Mouse (Mus musculus) myocyte (in vitro differentiated cells): ENCODE results near the gene Robo1.

ENCODE experiments used
- MAX ChIP-seq: IDR thresholded peaks from one replicate; pipeline ENCODE4 v1.6.1; 2011; ENCODE audit warnings: low read depth, mild to moderate bottlenecking, control low read depth
- POLR2A ChIP-seq: IDR thresholded peaks from one replicate; pipeline ENCODE4 v1.6.1; 2011; ENCODE audit warnings: low read depth, mild to moderate bottlenecking, control low read depth, moderate library complexity; ENCODE audit not compliant: insufficient read length

DNA sequence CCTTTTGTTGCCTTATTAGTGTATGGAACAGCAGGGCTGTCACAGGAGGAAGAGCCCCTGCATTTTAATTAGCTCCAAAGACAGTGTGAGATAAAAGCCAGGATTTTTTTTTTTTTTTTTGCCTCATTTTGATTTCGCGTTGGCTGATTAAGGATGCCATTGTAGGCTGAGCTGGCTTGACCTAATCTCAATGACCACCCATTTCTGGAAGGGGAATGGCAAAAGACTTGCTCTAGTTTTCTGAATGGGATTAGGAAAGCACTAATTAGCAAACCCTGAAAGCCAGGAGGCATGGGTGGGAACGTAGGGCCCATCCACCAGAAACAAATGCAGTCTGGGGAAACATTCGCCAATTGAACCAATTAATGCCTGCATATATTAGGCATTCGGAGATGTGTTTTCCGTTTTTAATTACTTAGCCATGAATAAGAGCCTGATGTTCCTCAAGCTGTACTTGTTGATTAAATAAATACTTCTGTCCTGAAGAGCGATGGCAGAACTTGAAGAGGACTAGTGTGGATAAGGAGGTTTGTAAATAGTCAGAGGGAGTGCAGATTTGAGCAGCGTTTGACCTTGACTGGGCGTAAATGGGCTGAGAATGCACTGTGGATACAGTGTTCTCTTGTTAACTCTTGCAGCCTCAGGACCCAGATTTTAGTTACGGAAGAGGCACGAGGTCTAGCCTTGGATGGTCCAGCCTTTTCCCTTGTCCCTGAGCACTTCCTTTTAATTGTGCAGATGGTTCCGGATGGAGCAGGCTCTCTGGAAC is 391.3 kb downstream of the Robo1 start:
- TF ChIP-seq MAX (no peak), POLR2A (no peak)
